Mouse (Mus musculus): ENCODE results near the gene Sorcs1.

DNA sequence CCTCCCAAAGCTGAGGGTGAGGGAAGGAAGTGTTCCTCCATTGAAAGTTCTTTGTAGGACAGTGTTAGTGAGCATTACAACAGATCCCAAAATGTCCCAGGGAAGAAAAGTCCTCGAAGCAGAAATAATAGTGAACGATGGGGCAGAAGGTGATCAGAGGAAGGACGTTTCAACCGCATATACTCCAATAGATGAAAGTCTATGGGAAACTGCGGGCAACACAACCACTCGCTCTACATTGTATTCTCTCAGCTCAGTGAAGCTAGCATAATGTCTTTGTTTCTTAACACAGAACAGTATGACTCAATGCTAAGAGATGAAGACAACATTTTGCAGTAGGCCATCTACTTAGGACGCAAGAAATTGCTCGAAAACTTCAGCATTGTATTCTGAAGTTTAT, 339.2 kb downstream of the Sorcs1 start:
- TF ChIP-seq POLR2A (IDR thresholded peaks at IDR 0.05; ENCODE audit: borderline replicate concordance, extremely low read depth, insufficient read depth, insufficient read length, poor library complexity, severe bottlenecking), result no peak
- TF ChIP-seq CTCF (IDR thresholded peaks at IDR 0.05; ENCODE audit: borderline replicate concordance, extremely low read depth, insufficient read depth, insufficient read length), result no peak

All from brain, embryonic 14.5 days (tissue).